Mouse (Mus musculus): Measurements from ENCODE around the gene Tfap2c.

The Tfap2c gene

DNA sequence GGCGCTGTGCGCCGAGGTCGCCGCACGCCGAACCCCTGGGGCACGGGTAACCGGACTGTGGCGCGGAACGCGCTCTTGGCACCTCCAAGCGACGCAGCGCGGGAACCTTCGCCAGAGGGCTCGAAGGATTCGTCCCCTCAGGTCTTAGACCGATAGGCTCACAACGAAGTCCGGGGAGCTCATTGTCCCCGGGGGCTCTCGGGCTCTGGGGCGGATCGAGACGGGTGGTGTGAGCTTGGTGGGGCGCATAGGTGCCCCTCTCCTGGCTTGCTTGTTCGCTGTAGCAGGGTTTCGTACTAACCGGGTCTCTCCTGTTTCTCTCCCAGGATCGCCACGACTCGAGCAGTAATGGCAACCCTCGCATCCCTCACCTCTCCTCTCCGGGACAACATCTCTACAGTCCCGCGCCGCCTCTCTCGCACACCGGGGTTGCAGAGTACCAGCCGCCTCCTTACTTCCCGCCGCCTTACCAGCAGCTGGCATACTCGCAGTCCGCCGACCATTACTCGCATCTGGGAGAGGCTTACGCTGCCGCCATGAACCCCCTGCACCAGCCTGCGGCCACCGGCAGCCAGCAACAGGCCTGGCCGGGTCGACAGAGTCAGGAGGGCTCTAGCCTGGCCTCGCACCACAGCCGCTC is 1.8 kb downstream of the Tfap2c start:
- DNase-seq (ENCODE audit: extremely low read depth, insufficient read length, low spot score) = peak; percentile 19

DNA sequence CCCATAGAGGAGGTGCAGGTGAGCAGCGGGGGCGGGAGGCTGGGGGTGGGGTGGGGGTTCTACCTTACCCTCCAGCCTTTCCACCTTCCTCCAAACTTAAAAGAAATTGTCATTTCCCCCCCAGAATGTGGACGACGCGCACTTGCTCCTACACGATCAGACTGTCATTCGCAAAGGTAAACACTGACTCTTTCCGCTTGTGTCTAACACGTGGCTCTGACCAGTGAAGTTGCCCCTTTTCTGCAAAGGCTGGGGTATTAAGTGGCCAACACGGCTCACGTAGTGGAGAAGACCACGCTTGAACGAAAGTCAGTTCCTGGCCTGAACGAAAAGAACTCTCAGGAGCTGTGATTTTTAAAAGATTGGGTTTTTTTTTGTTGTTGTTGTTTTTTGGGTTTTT is 2.5 kb downstream of the Tfap2c start:
- no peak for DNase-seq (ENCODE audit: extremely low read depth, insufficient read length, low spot score)

DNA sequence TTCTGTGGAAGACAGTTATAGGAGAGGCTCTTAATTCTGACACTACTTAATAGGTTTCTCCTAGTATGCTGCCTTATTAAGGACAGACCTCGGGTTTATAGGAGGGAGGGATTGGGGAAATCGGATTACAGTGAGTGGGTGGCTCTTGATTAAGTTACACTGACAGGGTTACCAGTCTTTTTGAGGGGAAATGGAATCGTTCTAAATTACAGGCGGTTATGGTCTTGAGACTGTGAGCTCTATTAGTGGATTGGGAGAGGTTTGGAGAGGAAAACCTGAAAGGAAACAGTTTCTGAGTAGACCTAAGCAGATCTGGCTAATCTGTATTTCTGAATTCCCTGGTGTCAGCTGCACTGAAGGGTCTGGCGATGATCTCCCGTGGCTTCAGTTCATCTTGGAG is 3.3 kb downstream of the Tfap2c start:
- DNase-seq (ENCODE audit: extremely low read depth, insufficient read length, low spot score) = no peak

DNA sequence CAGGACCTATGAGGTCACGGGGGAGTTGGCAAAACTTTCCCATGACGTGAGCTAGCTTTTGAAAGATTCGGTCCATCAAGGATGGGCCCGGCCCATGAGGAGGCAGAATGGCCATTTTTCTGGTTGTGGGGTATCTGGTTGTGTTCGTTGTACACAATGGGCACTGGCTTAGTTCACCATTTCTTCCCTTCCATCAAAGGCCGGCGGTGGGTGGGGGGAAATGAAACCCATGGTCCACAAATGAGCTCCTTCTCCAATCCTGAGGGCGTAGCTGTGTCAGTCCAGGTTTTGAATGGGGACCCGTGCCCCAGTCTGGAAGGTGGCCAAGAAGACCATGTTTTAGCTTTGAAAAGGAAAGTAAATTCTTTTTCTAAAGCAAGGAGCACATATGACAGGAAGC is 4.8 kb downstream of the Tfap2c start:
- DNase-seq (ENCODE audit: extremely low read depth, insufficient read length, low spot score) = no peak

DNA sequence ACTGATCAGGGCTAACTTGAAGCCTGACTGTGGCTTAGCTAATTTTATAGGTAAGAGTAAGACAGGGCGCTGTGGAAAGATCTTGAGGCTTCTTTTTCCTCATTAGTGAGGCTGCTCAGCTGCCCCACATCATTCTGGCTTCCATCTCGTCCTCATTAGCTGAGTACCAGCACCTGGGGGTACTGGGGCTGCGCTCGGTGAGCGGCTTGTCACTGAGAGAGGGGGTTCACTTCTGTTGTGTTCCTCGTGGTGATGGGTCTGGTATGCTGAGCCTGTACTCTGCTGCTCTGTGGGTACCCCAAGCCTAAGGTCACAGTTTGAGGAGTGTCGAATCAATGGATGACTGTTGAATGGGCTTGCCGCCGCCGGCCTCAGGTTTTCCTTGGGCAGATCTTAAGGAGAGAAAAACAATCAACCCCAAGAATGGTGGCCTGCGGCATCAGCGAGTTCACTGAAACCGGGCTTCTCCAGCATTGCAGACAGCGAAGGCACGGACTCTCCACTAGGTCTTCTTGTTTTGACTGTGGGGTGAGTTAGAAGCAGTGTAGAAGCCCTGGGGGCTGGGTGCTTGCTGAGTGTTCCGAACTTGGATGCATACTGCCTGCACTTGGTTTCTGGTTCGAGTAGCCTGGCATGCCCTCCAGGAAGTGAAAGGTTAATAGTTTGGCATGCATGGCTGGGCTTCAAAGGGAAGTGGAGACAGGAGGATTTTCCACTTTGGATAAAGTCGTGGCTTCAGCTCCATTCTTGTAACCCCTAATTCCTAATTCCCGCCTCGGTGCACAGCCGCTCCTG is 9.5 kb downstream of the Tfap2c start:
- DNase-seq (ENCODE audit: extremely low read depth, insufficient read length, low spot score) = no peak

DNA sequence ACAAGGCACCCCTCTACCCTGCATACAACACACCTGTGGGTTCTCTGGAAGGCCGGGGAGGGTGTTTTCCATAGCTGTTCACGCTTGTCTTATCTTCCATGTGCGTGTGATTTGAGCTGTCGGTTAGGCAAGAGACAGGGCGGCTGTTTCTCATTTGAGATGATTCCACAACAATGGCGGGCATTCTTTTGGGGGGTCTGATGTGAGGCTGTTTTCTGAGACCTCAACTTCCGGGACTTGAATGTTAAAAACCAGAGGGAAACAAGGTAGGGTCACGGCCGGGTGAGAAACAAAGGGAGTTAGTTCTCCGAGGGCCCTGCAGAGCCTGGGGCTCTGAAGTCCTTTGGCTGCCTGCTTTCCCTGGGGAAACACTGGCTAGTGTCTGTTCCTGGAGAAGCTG is 11.6 kb downstream of the Tfap2c start:
- DNase-seq (ENCODE audit: extremely low read depth, insufficient read length, low spot score) = no peak

DNA sequence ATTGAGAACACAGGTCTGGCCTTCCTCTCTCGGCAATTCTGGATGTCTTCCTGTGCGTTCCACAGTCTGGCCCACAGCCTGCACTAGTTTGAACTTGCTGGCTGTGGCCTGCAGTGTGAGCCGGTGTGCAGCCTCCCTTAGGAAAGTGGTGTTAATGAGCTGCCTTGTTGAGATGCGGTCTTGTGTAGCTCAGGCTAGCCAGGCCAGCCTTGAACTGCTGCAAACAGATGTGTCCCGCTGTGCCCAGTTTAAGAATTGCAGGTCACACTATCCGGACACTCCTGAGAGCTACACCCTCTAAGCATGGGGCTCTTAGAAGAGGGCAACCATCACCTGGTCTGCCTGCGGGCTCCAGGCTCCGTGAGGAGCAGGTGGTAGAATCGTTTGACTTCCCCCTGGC is 18.4 kb downstream of the Tfap2c start:
- DNase-seq (ENCODE audit: extremely low read depth, insufficient read length, low spot score) = no peak

DNA sequence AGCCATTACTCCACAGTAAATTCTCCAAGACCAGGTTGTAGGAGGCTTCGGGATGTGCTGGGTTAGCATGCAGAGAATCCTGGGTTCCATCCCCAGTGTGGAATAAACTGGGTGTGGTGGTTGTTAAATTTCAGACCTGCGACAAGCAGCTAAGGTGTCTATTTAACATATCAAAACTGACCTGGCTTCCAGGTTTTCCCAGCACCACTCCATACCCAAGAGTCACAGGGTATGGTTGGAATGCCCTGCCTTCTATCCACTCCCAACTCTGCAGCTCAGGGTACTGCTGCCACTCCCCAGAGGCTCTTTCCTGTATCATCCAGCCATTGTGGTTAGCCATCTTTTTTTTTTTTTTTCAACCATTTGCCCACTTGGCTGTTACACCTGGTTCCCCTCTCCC is 19.1 kb downstream of the Tfap2c start:
- DNase-seq (ENCODE audit: extremely low read depth, insufficient read length, low spot score) = no peak

DNA sequence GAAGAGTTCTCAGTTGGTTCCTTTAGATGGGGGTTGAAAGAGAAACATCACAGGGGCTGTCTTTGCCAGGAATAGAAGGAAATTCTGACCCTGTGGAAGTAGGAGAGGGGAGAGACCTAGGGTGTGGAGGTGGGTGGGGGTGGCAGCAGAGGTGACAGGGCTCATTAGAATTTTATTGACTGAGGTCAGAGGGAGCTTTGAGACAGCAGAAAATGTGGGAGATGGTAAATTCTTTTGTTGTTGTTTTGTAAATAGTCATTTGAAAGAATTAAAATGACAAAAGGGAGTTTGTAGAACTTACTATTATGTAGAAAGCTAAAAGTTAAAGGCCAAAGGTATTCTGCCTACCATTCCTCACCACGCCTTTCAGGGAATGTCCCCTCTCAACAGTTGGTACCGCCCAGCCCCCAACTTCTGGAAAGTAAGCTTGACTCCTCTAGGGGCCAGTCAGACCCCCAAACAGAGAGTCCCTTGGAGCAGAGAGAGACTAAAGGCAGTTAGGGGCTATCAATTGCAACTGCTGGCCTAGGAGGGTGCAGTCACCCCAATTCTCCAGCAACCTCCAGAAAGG is 27.9 kb downstream of the Tfap2c start:
- no peak for DNase-seq (ENCODE audit: extremely low read depth, insufficient read length, low spot score)

DNA sequence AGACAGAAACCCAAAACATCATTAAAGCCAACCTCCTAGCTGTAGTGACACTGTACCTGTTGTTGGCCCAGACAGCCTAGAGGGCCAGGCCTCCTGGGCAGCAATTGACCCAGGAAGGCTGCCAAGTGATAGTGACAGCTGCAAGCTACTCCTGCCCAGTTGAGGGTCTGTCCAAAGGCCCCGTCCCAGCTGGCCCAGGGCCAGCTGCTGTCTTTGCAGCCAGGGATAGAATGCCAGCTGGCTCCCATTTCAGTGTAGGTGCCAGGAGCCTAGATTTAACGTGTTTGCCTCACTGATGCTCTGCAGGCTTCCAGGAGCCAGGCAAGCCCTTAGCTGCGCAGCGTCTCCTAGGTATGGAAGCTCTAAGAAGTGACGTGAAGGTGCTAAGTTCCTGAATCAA is 29.8 kb downstream of the Tfap2c start:
- DNase-seq (ENCODE audit: extremely low read depth, insufficient read length, low spot score) = no peak

DNA sequence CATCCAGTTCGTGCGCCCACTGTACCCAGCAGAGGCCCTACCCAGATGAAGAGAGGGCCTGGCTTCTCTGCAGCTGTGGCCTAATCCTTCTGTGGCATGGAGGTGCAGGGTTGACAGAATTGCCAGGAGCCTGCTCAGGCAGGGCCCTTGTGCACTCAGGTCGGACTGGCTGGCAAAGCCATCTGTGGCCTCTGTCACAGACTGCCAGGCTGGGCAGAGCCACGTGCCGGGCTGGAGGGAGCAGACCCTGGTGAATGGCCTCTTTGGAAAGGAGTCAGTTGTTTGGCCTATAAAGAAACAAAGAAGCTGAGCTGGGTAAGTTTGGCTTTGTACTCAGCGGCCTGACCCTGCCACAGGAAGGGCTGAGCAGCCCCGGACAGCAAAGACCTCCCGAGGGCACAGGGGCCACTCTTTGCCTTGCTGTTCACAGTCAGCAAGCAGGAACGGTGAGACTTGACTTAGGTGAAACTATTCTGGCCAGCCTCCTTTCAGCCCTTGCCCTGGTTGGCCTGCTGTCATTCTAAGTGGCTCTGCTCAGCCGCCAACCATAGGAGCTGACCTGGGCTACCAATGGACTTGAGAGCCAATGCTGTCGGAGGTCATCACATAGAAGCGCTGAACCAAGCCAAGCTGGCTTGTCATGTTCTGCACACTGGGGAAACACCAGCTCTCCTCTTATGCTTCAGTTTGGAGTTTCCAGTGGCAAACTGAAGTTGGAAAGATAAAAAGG is 31.3 kb downstream of the Tfap2c start:
- DNase-seq (ENCODE audit: extremely low read depth, insufficient read length, low spot score) = no peak

DNA sequence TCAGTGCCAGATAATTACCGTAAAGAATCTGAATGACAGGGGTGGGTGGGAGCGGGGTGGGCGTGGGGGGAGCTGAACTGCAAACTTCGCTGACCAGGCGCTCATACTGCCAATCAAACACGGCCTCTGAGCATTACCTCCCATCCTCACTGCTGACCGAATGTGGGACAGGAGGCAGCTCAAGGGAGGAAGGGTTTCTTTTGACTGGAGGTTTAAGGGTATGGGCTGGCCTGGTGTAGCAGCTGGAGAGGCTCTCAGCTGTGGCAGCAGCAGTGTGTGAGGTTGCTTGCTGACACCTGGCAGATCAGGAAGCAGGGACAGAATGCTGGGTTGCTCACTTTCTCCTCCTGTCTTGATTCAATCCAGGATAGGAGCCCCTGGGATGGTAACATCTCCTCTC is 33.9 kb downstream of the Tfap2c start:
- DNase-seq (ENCODE audit: extremely low read depth, insufficient read length, low spot score) = no peak

DNA sequence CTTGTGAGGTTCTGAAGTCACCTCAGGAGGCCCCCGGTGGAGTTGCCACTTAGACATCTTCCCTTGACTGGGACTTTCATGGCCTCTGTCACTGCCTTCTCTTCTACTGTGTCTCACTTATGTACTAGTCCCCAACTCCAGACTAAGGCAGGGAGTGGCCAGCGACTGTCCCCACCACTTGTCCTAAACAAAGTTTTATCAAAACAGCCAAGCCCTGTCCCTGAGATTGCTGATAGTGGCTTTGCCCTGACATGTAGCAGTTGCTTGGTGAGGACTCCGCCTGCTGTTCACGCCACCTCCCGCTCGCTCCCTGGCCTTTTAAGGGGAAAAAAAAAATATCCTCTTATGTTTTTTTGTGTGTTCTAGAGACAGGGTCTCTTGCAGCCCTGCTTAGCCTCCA is 35.9 kb downstream of the Tfap2c start:
- DNase-seq (ENCODE audit: extremely low read depth, insufficient read length, low spot score) = no peak

DNA sequence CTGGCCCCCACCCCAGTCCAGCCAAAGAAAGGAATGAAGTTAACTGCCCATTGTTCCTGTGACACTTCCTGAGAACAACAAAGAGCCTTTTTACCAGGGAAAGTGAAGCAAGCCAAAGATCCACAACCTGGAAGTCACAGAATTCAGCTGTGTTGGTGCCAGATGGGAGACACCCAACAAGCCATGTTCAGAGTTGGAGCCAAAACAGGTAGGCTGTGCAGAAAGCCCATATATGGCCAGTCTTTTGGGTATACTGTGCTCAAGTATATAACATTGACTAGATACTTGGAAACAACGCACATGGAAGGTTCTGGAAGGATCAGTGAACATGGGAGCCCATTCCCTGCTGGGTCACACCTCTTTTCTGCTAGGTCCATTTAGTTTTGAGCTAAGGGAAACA is 39.7 kb downstream of the Tfap2c start:
- no peak for DNase-seq (ENCODE audit: extremely low read depth, insufficient read length, low spot score)

DNA sequence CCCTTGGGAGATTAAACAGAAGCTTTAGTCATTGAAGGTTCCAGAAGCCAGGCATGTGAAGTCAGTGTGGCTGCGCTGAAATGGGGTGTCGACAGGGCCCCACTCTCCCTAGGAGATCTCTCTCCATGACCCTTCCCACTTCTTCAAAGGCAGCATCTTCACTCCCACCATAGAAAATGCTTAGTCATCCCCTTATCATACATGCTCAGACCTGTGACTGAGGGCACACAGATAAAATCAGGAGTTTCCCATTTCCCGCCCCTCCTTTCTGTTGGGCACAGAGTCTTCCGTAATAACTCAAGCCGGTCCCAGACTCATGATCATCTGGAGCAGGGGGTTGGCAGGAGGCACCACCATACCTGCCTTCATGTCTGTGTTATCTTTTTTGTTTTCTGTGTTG is 41.4 kb downstream of the Tfap2c start:
- no peak for DNase-seq (ENCODE audit: extremely low read depth, insufficient read length, low spot score)

DNA sequence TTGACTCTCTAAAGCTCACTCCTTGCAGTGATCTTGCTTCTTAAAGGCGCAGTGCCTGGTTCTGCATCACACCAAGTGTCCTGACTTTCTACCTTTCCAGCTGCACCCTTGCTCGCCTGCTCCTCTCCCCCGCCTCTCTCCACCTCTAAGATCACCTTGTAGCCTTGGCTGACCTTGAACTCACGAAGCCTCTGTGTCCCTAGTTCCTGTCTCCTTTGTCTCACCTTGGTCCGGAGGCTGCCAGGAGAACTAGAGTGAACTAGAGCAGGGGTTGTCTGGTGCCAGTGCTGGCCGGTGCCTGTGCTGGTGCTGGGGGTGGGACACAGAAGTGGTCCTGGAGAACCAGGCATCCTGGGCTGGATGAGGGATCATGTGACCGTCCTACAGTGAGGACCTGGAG is 44.9 kb downstream of the Tfap2c start:
- no peak for DNase-seq (ENCODE audit: extremely low read depth, insufficient read length, low spot score)

DNA sequence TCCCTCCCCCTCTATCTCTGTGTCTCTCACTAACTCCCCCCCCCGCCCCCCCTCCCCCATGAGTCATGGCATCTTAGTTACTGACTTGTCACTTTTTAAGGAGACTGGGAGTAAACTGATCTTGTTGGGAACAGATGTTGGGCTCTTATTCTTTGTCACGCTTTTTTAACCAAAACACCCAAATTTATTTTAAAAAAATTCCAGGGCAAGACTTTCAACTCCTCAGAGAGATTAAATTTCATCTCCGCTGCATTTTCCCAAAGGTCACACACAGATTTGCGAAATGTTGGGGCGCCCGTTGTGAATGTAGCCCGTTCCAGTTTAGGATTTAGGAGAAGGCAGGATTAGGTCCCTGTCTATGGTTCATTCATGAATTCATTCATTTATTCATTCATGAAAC is 47.7 kb downstream of the Tfap2c start:
- DNase-seq (ENCODE audit: extremely low read depth, insufficient read length, low spot score) = no peak

DNA sequence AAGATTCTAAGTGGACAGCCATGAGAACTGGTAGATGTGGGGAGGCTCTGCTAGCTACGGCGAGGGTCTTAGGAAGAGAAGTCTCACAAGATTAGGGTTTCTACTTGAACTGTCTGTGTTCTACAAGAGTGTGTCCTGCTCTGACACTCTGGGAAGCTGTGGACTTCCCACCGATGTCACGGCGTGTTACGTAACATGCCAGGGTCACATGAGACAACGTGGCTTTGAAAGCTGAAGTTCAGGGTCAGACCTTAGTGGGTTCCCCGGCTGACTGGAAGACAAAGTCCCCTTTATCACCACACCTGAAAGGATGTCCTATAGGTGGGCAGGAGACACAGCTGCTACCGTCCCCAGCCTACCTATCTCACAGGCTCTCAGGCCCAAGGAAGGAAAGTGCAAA is 48.5 kb downstream of the Tfap2c start:
- DNase-seq (ENCODE audit: extremely low read depth, insufficient read length, low spot score) = no peak

DNA sequence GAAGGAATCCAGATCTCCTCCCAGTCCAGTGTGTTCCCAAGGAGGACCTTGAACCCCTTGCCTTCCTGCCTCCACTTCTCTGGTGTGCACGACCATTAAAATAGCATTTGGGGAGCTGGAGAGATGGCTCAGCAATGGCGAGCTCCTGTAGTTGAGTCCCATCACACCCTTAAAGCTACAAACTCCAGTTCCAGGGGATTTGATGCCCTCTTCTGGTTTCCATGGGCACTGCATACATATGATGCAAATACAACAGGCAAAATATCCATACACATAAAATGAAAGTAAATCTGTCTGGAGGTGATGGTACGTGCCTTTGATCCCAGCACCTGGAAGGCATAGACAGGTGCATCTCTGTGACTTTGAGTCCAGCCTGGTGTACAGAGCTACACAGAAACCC is 55.2 kb downstream of the Tfap2c start:
- no peak for DNase-seq (ENCODE audit: extremely low read depth, insufficient read length, low spot score)

DNA sequence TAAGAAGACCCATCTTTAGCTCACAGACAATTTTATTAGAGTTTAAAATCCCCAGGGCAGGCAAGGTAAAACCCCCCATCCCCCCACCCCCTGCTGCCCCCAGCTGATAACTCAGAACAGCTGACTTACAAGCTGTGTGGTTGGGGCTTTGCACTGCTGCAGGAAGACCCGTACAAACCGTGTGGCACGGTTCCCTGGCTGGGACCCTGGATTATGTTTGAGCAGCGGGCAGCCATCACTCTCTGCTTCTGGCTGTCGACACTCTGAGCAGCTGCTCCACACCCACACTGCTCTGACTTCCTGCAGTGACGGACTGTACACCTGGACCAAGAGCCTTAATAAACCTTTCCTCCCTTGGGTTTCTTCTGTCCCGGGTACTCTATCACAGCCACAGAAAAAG is 56.2 kb downstream of the Tfap2c start:
- DNase-seq (ENCODE audit: extremely low read depth, insufficient read length, low spot score) = no peak

DNA sequence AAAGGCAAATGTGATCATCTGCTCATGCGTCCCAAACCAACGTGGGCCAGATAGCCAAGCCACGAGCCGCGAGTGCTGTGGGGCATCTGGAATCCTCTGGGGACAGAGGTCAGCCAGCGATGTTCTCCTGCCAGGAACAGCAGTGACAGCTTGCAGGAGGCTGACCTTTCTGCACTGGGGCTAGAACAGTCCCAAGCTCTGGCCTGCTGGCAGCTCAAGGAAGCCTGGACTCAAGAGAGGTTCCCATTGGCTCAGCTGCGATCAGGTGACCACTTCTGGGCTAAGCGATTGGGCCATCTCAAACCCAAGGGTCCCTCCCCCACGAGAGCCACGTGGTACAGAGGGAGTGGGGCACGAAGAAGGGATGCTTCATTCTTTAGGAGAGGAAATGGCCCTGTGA is 58.3 kb downstream of the Tfap2c start:
- DNase-seq (ENCODE audit: extremely low read depth, insufficient read length, low spot score) = peak; percentile 41

Measured in 3134 (cell line).